Mouse (Mus musculus) intestine, embryonic 16.5 days (tissue): ENCODE results near the gene Map2k2. TPM values are rescaled to one million over a fixed set of nuclear protein-coding genes. Genes with fewer than 3 reads are reported as not detected.
A peak's percentile ranks its signal among the peaks of the same experiment; 100 is the strongest.
"Not testable (repeated sequence)": the region's sequence is repeated elsewhere in the genome, so short reads cannot be mapped to it uniquely, and the experiment has no call there.

Source experiments
- ATAC-seq: fragments of 200-750 bp; cut with Nextera tagmentation; 2 replicates; pipeline ENCODE4 v1.8.0; 2017; ENCODE audit warnings: moderate TSS enrichment, moderate library complexity
- H3K27ac ChIP-seq: fragments of 300-500 bp; sonication (generic); 2 replicates; pipeline ENCODE4 v1.5.1; 2014; ENCODE audit warnings: mild to moderate bottlenecking, low read length
- H3K27me3 ChIP-seq: fragments of 300-500 bp; sonication (generic); replicated peaks from 2 replicates; pipeline ENCODE4 v1.6.1; 2014; ENCODE audit warnings: low read length, control low read depth, mixed read lengths; ENCODE audit not compliant: control insufficient read depth, insufficient read depth
- H3K36me3 ChIP-seq: fragments of 300-500 bp; sonication (generic); 2 replicates; pipeline ENCODE4 v1.6.1; 2014; ENCODE audit warnings: low read length, control low read depth; ENCODE audit not compliant: control insufficient read depth, insufficient read depth
- H3K4me1 ChIP-seq: fragments of 300-500 bp; sonication (generic); 2 replicates; pipeline ENCODE4 v1.6.1; 2014; ENCODE audit warnings: low read length, control low read depth, mixed read lengths; ENCODE audit not compliant: control insufficient read depth, insufficient read depth
- H3K4me2 ChIP-seq: fragments of 300-500 bp; sonication (generic); 2 replicates; pipeline ENCODE4 v1.6.1; 2014; ENCODE audit warnings: low read depth, low read length, control low read depth
- H3K4me3 ChIP-seq: fragments of 300-500 bp; sonication (generic); 2 replicates; pipeline ENCODE4 v1.5.1; 2014; ENCODE audit warnings: mild to moderate bottlenecking, low read length
- H3K9ac ChIP-seq: fragments of 300-500 bp; sonication (generic); 2 replicates; pipeline ENCODE4 v1.6.1; 2014; ENCODE audit warnings: low read depth, low read length
- H3K9me3 ChIP-seq: fragments of 300-500 bp; sonication (generic); 2 replicates; pipeline ENCODE4 v1.6.1; 2016; ENCODE audit warnings: low read length, control low read depth; ENCODE audit not compliant: control insufficient read depth
- WGBS: fragments of 180-500 bp; shearing (Covaris S2); extraction: QIAGEN DNeasy Blood & Tissue Kit; methylation state at CpG from one replicate; pipeline ENCODE4 v1.1.7; 2014; 5-methylcytosine and 5-hydroxymethylcytosine counted together
- polyA plus RNA-seq: library from polyadenylated mRNA; unstranded; fragments of >200 nt; fragmentation: Nextera tagmentation; extraction: Ambion mirVana; gene quantifications from 2 replicates; pipeline ENCODE4 v1.2.1, GENCODE M21; 2015

Map2k2 gene
- polyA plus RNA-seq = 214 and 225 TPM in 2 replicates

DNA sequence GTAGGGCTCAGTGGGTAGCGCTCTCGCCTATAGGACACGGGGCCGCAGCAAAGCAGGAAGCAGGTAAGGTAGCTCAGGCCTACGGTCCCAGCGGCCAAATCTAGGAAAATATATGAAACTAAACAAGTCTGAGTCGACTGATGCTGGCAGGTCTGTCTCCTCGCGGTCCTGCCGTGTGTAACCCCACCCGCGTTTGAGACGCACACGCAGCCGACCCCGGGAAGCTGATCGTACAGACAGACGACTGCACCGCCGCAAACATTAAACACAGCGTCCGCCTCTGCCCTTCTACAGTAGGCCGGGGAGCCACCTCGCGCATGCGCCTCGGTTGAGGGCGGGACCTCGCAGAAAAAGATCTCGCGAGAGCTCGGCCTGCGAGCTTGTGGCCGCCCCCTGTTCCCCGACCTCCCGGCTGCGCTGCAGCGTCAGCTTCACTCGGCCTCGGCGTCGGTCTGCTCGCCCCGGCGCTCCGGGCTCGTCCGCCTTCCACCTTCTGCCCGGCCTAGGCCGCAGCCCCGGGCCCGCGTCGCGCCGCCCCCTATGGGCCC, at the start of gene Map2k2:
Map2k2 (plus strand) TSS at position 351 of the 548 bp plus-strand sequence.
- peak; percentile 94 for ATAC-seq
- peak within 1 kb of the TSS; percentile 99 for H3K9ac ChIP-seq
- peak within 1 kb of the TSS; percentile 97 for H3K4me3 ChIP-seq
- peaks cover 20% of the 10 kb centered on the region for H3K36me3 ChIP-seq
- peak within 1 kb of the TSS; percentile 100 for H3K27ac ChIP-seq
- no peaks in the 10 kb centered on the region for H3K27me3 ChIP-seq
- under 1% methylated on average over 56 of the region's 56 CpGs for WGBS
- peak within 1 kb of the TSS; percentile 72 for H3K4me2 ChIP-seq
- no peaks in the 10 kb centered on the region for H3K9me3 ChIP-seq
- H3K4me1 ChIP-seq = peaks cover 20% of the 10 kb centered on the region

- H3K4me1 ChIP-seq = peaks cover 15% of the 10 kb centered on the region
- no peak overlapping the region for H3K9ac ChIP-seq
- 89% methylated on average over 23 of the region's 23 CpGs for WGBS
- H3K36me3 ChIP-seq = 0 out of 2 replicates have a peak, but pooled peaks cover 3% of the 10 kb centered on the region
- no peak for ATAC-seq
- H3K4me3 ChIP-seq = no peak overlapping the region
- H3K4me2 ChIP-seq = no peak overlapping the region
- no peaks in the 10 kb centered on the region for H3K27me3 ChIP-seq
- no peaks in the 10 kb centered on the region for H3K9me3 ChIP-seq
- no peak overlapping the region for H3K27ac ChIP-seq
Measured at GRCm38 (mm10) chr10:81057406-81058130, 48.1 kb upstream of the Map2k2 start.

DNA sequence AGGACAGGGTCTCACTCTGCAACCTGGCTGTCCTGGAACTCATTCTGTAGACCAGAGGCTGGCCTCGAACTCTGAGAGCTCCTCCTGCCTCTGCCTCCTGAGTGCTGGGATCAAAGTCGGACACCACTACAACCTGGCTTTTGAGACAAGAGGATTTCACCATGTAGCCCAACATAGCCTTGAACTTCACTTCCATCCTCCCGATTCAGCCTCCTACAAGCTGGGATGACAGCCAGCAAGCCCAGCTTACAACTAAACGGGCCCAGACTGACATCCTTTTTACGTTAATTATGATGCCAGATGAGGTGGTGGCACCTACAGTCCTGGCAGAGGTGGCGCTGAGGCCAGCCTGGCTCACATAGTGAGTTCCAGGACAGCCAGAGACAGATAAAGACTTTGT, 46.8 kb upstream of the Map2k2 start:
- Histone ChIP-seq H3K9ac (peak overlapping the region; percentile 85), H3K27ac (no peak overlapping the region), H3K36me3 (0 out of 2 replicates have a peak, but pooled peaks cover 3% of the 10 kb centered on the region), H3K27me3 (no peaks in the 10 kb centered on the region), H3K9me3 (no peaks in the 10 kb centered on the region), H3K4me1 (peaks cover 15% of the 10 kb centered on the region), H3K4me2 (peak overlapping the region; percentile 93), H3K4me3 (peak overlapping the region; percentile 78)
- ATAC-seq = no peak
- WGBS = 84% methylated on average over 6 of the region's 6 CpGs

GRCm38 (mm10) chr10:81059603-81060543, 45.8 kb upstream of the Map2k2 start, which contains the start of gene Sgta:
Gene Sgta, minus strand, starts transcription at chr10:81060181.
- Histone ChIP-seq H3K4me2 (peak within 1 kb of the TSS; percentile 93), H3K27me3 (no peaks in the 10 kb centered on the region), H3K9me3 (no peaks in the 10 kb centered on the region), H3K36me3 (0 out of 2 replicates have a peak, but pooled peaks cover 3% of the 10 kb centered on the region), H3K4me1 (peaks cover 15% of the 10 kb centered on the region), H3K27ac (peak within 1 kb of the TSS; percentile 41), H3K9ac (peak within 1 kb of the TSS; percentile 85), H3K4me3 (peak within 1 kb of the TSS; percentile 78)
- under 1% methylated on average over 48 of the region's 48 CpGs for WGBS
- peak; percentile 95 for ATAC-seq

DNA sequence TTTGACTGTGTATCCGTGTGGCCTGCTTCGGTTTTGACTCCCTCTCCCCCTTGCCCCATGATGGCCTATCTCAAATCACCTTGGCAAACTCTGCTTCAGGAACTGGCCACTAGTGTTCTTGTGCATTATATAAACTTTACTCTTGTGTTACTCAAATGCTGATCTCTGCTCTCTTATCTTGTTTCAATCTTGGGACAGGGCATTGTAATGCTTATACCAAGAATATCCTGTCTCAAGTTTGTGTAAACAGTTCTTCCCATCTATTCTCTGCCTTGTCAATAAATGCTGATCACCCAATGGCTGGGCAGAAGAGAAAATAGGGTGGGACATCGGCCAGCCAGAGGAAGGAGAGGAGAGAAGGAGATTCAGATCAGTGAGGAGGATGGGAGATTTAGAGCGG, 43.0 kb upstream of the Map2k2 start:
- Histone ChIP-seq H3K27me3 (no peaks in the 10 kb centered on the region), H3K27ac (no peak overlapping the region), H3K4me1 (peaks cover 15% of the 10 kb centered on the region), H3K9me3 (no peaks in the 10 kb centered on the region), H3K36me3 (0 out of 2 replicates have a peak, but pooled peaks cover 1% of the 10 kb centered on the region), H3K9ac (no peak overlapping the region), H3K4me2 (no peak overlapping the region), H3K4me3 (no peak overlapping the region)
- 54% methylated on average over 4 of the region's 4 CpGs for WGBS
- no peak for ATAC-seq

DNA sequence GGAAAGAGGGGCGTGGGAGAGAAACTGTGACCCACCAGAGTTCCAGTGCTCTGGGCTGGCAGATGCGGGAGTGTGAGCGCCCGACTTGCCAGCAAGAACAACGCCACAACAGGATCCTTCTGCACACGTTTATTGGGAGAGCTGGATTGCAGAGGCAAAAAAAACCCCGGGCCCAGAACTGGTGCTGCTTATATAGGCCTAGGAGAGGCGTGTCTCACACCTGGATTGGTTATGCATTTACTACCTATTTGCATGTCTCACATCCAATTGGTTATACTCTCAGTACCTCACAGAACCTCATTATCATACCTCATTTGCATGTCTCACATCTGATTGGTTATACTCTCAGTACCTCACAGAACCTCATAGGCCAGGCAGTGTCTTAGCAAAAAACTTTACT, 41.2 kb upstream of the Map2k2 start:
- not testable (repeated sequence) for H3K27me3 ChIP-seq, H3K9ac ChIP-seq, H3K27ac ChIP-seq, H3K4me2 ChIP-seq, H3K9me3 ChIP-seq, H3K36me3 ChIP-seq, H3K4me3 ChIP-seq, H3K4me1 ChIP-seq, ATAC-seq
- 83% methylated on average over 8 of the region's 8 CpGs for whole genome bisulfite sequencing

GRCm38 (mm10) chr10:81068706-81069105, 37.0 kb upstream of the Map2k2 start:
- 72% methylated on average over 5 of the region's 5 CpGs for WGBS
- Histone ChIP-seq H3K4me2 (no peak overlapping the region), H3K27ac (no peak overlapping the region; the same call in 1 of the 2 replicates), H3K4me1 (peaks cover 12% of the 10 kb centered on the region), H3K36me3 (peaks cover 4% of the 10 kb centered on the region; the same call in 1 of the 2 replicates), H3K9me3 (no peaks in the 10 kb centered on the region), H3K4me3 (no peak overlapping the region), H3K9ac (no peak overlapping the region), H3K27me3 (no peaks in the 10 kb centered on the region)
- no peak for ATAC-seq

- Histone ChIP-seq H3K27me3 (no peaks in the 10 kb centered on the region), H3K4me2 (peak within 1 kb of the TSS; percentile 82), H3K36me3 (peaks cover 6% of the 10 kb centered on the region; the same call in 1 of the 2 replicates), H3K4me3 (peak within 1 kb of the TSS; percentile 70), H3K27ac (no peak within 1 kb of the TSS), H3K9ac (peak within 1 kb of the TSS; percentile 77), H3K9me3 (no peaks in the 10 kb centered on the region), H3K4me1 (peaks cover 12% of the 10 kb centered on the region)
- WGBS = under 1% methylated on average over 35 of the region's 35 CpGs
- ATAC-seq = peak; percentile 92
Measured at GRCm38 (mm10) chr10:81069836-81070235, 35.9 kb upstream of the Map2k2 start, which contains the start of gene Thop1. Gene Thop1, plus strand, starts transcription at chr10:81070035.

DNA sequence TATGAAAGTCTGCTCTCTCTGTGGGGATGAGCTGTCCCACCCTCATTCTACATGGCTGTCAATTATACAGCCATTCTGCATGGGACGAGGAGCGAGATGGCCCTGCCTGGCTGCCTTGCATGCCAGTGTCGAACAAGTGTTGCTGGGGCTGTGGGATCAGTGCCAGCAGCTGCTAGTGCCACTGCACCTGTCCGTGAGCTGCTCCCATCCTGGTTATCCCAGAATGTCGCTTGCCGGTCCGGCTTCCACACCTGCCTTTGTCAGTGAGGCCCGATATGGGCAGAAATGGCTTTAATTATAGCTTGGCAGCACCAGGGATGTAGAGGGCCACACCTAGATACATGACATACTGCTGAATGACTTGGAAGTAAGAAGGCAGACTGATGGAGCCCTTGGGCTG, 33.4 kb upstream of the Map2k2 start:
- no peak for ATAC-seq
- no peak overlapping the region for H3K27ac ChIP-seq
- no peaks in the 10 kb centered on the region for H3K9me3 ChIP-seq
- no peak overlapping the region for H3K9ac ChIP-seq
- H3K36me3 ChIP-seq = peaks cover 11% of the 10 kb centered on the region; the same call in 1 of the 2 replicates
- no peak overlapping the region for H3K4me2 ChIP-seq
- no peaks in the 10 kb centered on the region for H3K27me3 ChIP-seq
- 93% methylated on average over 8 of the region's 8 CpGs for WGBS
- H3K4me1 ChIP-seq = peaks cover 12% of the 10 kb centered on the region
- H3K4me3 ChIP-seq = no peak overlapping the region
